Mouse (Mus musculus): Measurements from ENCODE around the gene Jam2. TPM values are rescaled to one million over a fixed set of nuclear protein-coding genes. Genes with fewer than 3 reads are reported as not detected.
A peak's percentile ranks its signal among the peaks of the same experiment; 100 is the strongest.

Gene Jam2
- total RNA-seq, 1 experiment from 2014 or later: not detected

GRCm38 (mm10) chr16:84834344-84834743 is 60.4 kb downstream of the Jam2 start:
- ATAC-seq (ENCODE audit: extremely low read depth, insufficient number of reproducible peaks, low FRiP score, poor library complexity, severe bottlenecking): no peak

GRCm38 (mm10) chr16:84834745-84835440 is 61.0 kb downstream of the Jam2 start, which contains the start of gene Gabpa:
Gene Gabpa (plus strand): TSS chr16:84834925.
- peak; percentile 96 for ATAC-seq (ENCODE audit: extremely low read depth, insufficient number of reproducible peaks, low FRiP score, poor library complexity, severe bottlenecking)

GRCm38 (mm10) chr16:84835441-84835822 is 61.5 kb downstream of the Jam2 start, which contains the start of gene Atp5j:
Gene Atp5j (minus strand): TSS chr16:84835625.
- ATAC-seq (ENCODE audit: extremely low read depth, insufficient number of reproducible peaks, low FRiP score, poor library complexity, severe bottlenecking): no peak

DNA sequence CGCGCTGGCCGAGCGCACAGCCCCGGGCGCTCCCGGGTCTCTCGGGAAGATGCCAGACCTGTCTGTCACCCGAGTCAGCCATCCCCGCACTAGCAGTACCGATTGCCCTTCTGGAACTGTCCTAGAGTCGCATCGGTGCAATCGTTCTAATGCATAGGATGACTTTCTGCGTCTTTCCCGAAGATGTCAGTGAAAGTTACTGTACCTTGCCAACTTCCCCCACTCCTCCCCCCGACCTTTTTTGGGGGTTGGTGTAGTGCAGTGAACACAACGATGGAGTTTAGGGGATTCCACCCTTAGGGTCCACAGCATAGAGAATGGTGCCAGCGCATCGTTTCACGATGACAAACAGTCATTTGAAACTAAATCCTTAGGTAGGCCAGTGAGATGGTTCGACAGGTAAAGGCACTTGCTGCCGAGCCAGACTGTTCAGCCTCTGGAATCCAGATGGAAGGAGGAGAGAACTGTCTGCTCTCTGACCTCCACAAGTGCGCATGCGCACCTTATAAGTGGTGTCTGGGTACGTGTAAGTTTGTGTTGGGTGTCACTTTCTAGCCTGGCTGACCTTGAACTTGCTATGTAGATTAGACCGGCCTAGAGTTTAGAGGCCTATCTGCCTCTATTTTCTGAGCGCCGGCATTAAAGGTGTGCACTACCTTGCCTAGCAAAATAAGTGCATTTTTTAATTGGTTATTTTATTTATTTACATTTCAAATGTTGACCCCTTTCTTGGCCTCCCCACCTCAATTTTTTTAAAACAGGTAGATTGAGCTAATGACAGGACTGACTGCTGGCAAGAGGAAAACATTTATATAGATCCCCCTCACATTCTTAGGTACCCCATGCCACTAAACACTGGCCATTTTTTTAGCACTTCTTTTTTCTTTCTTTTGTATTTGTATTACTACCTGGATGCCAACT is 62.2 kb downstream of the Jam2 start:
- ATAC-seq (ENCODE audit: extremely low read depth, insufficient number of reproducible peaks, low FRiP score, poor library complexity, severe bottlenecking): no peak

- ATAC-seq (ENCODE audit: extremely low read depth, insufficient number of reproducible peaks, low FRiP score, poor library complexity, severe bottlenecking): no peak
Measured at GRCm38 (mm10) chr16:84838576-84838975, 64.7 kb downstream of the Jam2 start.

GRCm38 (mm10) chr16:84853492-84853891 is 79.6 kb downstream of the Jam2 start:
- ATAC-seq (ENCODE audit: extremely low read depth, insufficient number of reproducible peaks, low FRiP score, poor library complexity, severe bottlenecking): no peak

- no peak for ATAC-seq (ENCODE audit: extremely low read depth, insufficient number of reproducible peaks, low FRiP score, poor library complexity, severe bottlenecking)
Measured at GRCm38 (mm10) chr16:84864656-84865055, 90.7 kb downstream of the Jam2 start.

DNA sequence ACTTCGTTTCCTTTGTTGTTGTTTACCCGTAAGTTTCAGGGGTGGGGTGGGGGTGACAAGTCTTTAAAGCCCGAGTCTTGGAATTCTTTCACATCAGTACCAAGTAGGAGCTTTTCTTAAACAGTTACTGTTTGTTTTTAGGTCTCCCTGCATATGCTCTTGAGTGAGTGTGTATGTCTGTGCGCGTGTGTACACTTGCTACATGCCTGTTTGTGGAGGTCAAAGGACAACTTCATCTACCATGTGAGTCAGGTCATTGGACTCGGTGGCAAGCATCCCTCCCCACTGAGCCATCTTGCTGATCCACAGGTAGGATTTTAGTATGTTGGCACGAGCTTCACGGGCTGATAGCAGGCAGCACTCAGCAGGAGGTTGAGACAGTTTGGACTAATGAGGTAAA is 99.9 kb downstream of the Jam2 start:
- ATAC-seq (ENCODE audit: extremely low read depth, insufficient number of reproducible peaks, low FRiP score, poor library complexity, severe bottlenecking): no peak

GRCm38 (mm10) chr16:84875012-84875717 is 101.2 kb downstream of the Jam2 start:
- no peak for ATAC-seq (ENCODE audit: extremely low read depth, insufficient number of reproducible peaks, low FRiP score, poor library complexity, severe bottlenecking)

Other genes starting within 250 kb of the Jam2 start
- gene Mrpl39, start 38.4 kb upstream of the Jam2 start, total RNA-seq (2017): 27.2 and 33.5 TPM in 2 replicates
- gene Gabpa, start 60.8 kb downstream of the Jam2 start, total RNA-seq (2017): 63.4 and 74.1 TPM in 2 replicates
- 91.5 and 129 TPM in 2 replicates for gene Atp5j, start 61.5 kb downstream of the Jam2 start, total RNA-seq (2017)

All from neutrophil, adult 5-6 weeks (primary cell).